Mouse (Mus musculus): ENCODE measurements around the gene Hexdc.

- no peak for TF ChIP-seq CTCF (conservative IDR thresholded peaks at IDR 0.05; ENCODE audit: low read length)
- no peak for TF ChIP-seq POU5F1 (IDR thresholded peaks at IDR 0.05; ENCODE audit: borderline replicate concordance, low read length)
Measured at GRCm38 (mm10) chr11:121200781-121201180, 3.5 kb upstream of the Hexdc start.
